Mouse (Mus musculus) G1E (cell line): ENCODE data around the gene Il16.

Source experiments
- POLR2AphosphoS5 ChIP-seq: IDR thresholded peaks from 2 replicates; pipeline ENCODE4 v1.6.1; 2012; ENCODE audit warnings: low read depth, low read length, inconsistent platforms; ENCODE audit not compliant: insufficient replicate concordance
- TAL1 ChIP-seq: conservative IDR thresholded peaks from 2 replicates; pipeline ENCODE4 v1.6.1; 2012; ENCODE audit warnings: low read depth, low read length, inconsistent platforms, mixed read lengths

DNA sequence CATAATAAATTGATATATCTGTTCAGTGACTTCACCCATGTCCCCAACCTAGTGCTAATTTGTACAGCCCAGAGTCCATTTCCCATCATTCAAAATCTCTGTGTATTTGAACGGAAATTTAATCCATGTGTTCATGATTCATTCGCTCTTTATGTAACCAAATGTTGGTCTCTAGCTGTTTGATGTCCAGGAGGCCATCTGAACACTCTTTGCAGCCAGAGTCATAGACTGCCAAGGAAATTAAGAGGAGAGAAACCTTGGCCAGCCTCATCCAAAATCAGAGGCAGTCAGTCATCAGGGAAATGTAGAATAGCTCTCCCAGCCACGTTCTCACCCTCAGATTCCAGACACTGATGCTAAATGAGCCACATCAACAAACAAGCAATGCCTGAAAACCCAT is 18.1 kb upstream of the Il16 start:
- TF ChIP-seq TAL1: no peak
- no peak for TF ChIP-seq POLR2AphosphoS5
